Mouse (Mus musculus): ENCODE results near the gene Nefh.

Nefh gene

DNA sequence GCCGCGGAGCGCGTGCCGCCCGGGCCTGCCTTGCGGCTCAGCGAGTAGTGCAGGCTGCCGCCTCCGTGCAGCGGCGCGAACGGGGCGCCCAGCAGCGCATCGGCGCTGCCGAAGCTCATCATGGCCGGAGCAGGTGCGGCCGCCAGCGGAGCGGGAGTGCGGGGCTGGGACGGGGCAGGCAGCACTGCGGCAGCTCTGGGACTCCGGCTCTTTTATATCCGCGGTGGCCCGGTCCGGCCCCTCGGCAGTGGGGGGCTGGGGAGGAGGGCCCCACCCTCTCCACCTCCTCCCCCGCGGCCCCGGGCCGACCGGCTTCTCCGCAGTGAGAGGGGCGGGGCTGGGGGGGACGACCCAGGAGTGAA lies at the start of gene Nefh:
TSS of gene Nefh (minus strand) at position 252 of the 362 bp plus-strand sequence.
- DNase-seq (ENCODE audit: low read depth, low spot score), result no peak

DNA sequence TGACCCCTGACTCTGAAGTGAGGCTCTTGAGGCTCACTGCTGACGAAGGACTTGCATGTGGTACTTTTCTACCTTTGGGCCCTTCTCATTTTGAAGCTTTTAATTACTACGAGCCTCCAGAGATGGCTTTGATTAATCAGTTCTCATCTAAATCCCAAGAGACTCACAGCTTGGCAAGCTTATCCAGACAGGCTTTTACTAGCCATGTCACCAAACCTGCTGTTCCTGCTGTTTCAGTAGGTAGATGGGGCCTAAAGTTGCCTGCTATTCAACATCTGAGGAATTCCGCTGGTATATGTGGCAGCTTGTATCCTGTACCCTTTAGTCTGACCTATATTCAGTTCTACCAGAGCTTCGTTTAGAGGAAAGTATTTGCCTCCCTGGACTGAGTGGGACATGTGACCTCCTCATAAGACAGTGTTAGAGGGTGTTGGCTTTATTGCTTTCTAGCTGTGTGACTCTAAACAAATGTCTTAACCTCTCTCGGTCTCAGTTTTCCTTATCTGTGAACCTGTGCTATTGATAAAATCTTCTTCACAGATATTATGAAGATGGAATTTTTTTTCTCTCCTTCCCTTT lies 48.8 kb upstream of the Nefh start:
- DNase-seq (ENCODE audit: low read depth, low spot score), result no peak

DNA sequence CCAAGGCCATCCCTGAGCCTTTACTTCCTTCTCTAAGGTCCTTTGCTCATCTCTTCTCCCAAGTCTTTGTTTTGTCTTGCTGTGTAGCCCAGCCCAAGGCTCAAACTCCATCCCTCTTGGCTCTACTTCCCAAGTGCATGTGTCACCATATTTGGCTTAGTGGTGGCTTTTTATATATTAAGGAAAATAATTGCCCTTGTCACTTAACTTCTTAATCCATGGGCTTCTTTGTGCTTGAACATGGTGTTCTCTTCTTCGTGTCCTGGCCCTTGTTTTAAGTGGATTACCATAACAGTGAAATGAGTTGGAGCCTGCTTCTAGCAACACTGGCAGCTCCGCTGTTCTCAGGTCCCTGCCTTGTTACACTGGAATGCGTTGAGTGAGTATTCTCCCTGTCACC lies 47.8 kb upstream of the Nefh start:
- no peak for DNase-seq (ENCODE audit: low read depth, low spot score)

DNA sequence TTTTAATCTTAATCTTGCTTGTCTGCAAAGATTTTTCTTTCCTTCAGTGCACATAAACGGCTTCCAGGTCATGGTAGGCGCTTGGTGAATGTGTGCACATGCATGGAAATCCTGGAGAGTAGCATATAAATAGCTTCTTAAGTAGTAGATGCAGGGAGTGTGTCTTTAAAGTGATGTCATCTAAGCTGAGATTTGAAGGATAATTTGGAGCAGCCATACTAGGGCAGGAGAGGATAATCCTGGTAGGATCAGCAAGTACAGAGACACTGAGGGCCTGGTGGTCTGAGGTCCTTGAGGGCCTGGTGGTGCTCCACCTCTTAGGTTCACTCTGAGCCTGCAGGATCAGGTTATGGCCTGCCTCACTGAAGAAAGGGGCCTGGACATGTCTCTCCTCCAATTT lies 44.6 kb upstream of the Nefh start:
- no peak for DNase-seq (ENCODE audit: low read depth, low spot score)

DNA sequence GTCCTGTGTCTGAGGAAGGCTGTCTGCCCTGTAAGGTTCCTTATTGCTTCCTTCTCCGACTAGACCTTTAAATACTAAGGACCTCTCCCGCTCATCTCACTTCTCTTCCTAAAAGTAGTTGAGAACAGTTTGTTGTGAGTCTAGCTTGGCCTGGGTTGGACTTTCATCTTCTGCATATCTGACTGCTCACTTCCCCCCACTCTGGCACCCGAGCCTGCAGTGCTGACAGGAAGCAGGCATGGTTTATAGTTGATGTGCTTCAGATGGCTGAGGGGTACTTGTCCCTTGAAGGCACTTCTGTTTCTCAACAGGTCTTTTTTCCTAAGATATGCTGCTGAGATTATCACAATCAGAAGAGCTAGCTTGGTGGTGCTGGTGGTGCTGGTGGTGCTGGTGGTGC lies 41.3 kb upstream of the Nefh start:
- no peak for DNase-seq (ENCODE audit: low read depth, low spot score)

DNA sequence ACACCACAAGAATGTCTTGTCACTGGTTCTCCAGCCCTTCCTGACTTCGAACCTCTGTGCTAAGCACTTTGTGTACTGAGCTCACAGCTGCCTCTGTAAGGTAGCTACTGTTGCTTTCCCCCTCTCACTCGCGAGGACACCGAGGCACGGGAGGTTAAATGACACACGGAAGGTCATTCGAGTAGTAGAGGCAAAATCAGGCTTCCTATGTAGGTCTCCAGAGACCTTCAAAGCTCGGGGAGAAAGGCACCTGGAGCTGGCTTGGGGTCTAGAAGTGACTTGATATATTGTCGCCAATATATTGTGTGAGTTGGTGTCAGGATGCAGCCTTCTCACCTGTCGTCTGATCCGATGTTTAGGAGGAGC lies 39.6 kb upstream of the Nefh start:
- no peak for DNase-seq (ENCODE audit: low read depth, low spot score)

DNA sequence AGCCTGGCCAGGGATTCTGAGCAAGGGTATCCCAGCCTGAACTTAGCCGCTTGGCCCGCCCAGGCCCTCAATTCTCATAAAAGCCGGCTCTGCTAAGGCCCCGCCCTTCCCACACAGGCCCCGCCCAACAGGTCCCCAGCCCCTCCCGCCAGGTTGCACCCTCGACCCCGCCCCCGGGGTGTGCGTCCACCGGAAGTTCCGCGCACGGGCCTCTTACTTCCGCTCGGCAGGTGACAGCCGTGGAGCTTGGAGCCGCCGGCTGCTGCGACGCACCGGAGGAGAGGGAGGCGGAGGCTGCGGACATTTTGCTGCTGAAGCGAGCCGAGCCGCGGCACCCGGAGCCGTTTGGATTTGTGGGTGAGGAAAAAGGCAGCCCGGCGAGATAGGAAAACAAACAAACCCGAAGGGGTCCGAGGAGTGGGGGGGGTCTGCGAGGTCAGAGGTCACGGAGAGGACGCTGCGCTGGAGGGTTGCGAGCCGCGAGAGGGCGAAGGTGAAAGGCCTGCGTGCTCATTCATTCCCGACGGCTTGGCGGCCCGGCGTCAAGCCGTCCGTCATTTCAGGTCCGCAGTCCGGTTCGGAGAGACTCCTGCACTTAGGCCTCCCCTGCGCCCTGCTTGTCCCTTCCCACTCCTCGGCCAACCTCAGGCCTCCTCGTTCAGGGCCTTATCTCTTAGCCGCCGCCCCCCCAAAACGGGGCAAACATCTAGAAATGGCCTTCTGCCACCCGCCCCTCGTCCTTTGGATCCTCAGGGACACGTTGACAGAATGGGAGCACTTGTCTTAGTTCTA lies 39.0 kb upstream of the Nefh start, which contains the start of gene Ap1b1:
TSS of gene Ap1b1 (plus strand) at position 130 of the 792 bp plus-strand sequence.
- peak; percentile 87 for DNase-seq (ENCODE audit: low read depth, low spot score)

DNA sequence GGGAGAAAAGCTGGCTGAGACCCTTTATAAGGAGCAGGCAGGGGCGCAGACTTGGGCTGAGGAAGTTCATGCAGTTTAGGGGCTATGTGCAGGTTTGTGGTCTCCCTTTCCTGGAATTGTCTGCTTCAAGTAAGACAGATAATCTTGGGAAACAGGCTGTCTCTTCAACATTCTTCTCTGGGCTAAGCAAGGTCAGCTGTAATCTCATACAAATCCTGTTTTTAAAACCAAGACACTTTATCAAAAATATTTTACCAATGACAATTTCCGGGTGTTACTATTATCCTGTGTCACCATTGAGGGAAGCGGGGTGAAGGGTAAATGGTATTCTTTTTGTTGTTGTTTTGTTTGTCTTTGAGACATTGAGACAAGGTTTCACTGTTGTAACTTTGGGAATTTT lies 36.9 kb upstream of the Nefh start:
- DNase-seq (ENCODE audit: low read depth, low spot score), result no peak

DNA sequence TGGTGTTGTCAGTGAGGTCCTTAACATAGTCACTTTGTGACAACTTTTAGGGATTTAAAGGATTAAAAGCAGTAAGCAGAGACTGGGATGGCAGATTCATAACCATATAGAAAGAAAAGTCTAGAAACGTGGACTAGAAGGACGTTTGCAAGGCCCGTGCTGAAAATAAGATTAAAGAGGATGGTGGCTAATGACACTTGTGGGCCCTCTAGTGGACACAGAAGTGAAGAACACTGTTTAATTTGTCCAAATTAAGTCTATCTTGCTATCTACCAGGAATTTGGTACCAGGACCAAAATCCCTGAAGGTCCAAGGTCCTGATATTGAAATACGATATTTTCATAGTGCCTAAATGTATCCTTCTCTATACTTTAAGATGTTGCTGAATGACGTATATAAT lies 36.4 kb upstream of the Nefh start:
- DNase-seq (ENCODE audit: low read depth, low spot score), result peak; percentile 77

DNA sequence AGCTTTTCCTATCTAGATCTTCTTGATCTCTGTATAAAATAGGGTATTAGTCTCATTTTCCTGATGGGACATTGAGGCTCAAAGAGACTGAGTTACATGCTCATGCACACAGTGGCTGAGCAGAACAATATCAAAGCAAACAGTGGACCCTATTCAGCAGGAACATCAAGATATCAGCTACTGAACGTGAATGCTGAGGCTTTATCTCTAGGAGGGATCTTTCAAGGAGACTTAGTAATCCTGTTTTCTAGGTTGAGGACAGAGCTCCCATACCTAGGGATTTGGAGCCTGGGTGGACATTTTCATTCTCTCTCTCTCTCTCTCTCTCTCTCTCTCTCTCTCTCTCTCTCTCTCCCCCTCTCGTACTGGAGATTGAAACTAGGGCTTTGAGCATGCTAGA lies 35.7 kb upstream of the Nefh start:
- DNase-seq (ENCODE audit: low read depth, low spot score), result no peak

DNA sequence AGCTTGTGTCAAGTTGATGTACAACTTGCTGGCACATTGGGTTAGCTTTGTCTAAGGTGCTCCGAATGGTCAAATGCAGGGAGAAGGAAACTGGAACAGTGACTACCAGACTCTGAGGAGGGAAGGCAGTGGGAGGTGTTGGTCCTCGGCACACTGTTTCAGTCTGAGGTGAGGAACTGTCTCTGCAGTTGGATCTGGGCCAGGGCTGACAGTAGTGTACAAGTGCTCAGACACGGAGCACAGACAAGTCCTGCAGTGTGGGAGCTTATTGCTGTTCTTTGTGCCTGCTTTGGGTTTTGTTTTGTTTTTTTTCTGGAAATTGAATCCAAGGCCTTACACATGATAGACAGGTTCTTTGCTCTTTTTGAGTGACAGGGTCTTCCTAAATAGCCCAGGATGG lies 35.1 kb upstream of the Nefh start:
- no peak for DNase-seq (ENCODE audit: low read depth, low spot score)

DNA sequence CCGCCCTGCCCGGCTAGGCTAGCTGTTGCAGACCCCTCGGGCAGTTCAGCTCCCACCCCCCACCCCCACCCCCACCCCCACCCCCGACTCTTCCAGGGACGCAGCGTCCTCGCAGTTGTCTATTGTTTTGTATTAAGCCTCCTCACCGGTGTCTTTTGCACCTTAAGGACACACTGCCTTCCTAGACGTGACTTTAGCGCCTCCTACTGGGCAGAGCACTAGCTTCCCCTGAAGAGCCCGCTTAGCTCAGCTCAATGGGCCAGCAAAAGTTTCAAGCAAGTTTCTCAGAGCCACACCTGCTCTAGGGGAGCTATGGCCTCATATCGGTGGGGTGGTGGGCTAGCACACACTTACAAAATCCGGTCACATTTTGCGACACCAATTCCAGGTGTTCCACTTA lies 27.8 kb upstream of the Nefh start:
- peak; percentile 87 for DNase-seq (ENCODE audit: low read depth, low spot score)

DNA sequence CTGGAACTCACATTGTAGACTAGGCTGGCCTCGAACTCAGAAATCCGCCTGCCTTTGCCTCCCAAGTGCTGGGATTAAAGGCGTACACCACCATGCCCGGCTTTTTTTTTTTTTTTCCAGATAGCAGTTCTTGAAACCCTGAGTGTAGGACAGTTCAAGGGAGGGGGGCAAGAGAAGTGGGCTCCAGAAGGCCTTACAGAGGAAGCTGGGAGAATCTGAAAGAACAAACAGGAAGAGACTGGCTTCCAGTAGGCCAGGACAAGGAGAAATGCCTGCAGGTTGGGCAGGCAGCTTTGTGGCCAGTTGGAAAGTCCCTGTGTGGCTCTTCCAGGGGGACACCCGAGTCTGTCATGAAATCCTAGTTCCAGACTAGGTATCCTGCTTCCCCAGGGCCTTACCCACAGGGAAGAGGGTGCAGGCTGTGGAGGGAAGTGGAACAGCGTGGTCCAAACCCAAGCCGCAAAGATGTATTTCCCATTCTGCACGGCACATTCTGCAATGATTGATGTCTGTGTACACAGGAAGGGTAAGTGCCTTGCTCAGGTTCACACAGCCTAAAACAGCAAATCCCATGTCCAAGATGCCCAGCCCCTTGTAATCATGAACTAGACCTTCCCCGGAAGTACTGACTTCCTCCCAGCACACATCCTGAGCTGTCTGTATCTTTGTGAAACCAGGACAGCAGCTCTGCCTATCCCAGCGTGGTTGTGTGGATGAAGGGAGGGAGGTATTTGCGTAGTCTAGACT lies 26.7 kb upstream of the Nefh start:
- no peak for DNase-seq (ENCODE audit: low read depth, low spot score)

DNA sequence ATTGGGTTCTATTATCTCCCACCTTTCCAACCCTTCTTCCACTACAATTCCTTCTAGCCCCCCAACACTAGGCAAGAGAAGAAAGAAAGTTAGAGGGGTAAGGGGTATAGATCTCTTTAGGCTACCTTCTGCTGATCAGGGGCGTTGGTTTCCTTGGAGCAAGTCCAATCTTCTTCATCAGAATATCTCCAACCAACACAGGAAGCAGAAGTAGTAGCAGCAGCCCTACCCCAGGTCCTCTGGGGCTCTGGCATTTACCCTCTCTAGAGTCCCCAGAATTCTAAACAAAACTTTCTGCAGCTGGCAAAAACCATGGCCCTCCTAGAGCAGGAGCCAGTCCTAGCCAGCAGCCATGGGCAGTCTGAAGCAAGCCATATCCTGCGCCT lies 26.0 kb upstream of the Nefh start:
- no peak for DNase-seq (ENCODE audit: low read depth, low spot score)

DNA sequence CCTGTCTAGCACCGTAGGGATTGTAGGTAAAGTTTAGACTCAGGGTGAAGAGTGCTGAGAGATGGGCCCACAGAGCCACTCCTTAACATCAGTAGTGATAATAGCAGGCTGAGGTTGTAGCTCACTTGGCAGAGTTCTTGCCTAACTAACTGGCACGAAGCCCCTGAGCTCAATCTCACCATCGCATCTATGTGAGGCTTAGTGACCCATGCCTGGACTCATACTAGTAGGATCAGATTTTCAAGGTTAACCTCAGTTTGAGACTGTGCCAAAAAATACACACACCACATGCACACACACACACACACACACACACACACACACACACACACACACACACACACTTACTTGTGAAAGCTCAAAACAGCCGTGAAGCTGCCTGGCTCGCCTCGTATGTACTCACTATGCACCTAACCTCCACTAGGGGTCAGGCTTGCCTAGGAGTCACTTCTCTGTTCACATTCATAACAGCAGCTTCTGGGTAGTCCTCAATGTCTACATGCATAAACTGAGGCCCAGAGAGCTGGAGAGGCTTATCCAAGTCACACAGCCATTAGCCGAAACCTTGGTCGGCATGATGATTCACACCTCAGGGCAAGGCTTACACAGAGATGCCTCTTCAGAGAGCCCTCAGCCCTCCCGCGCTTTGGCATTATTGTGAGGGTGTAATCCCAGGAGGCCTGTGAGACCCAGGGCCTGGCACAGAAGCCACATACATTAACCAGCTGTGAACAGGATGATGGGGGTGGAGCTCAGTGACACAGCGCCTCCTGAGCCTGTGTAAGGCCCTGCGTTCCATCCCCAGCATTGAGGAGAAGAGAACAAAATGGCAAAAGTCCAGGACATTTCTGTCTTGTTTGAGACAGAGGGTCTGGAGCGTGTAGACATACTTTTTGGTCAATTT lies 25.4 kb upstream of the Nefh start:
- DNase-seq (ENCODE audit: low read depth, low spot score), result peak; percentile 86

DNA sequence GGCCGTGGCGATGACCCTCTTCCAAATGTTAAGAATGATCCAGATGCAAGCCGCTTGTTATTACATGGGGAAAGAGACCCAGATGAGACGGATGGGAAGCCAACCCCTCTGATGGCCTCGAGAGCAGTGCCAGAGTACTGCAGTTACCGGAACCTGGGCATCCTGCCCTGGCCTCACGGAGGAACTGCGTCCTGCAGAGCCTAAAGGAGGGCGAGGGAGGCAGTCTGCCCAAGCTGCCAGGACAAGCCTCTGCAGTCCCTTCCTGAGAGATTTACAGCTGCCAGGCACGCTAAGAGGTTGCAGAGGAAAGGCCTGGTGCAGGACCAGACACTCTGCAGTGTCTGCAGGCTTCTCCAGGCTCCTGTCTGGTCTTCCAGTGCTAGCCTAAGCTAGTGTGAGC lies 20.5 kb upstream of the Nefh start:
- no peak for DNase-seq (ENCODE audit: low read depth, low spot score)

DNA sequence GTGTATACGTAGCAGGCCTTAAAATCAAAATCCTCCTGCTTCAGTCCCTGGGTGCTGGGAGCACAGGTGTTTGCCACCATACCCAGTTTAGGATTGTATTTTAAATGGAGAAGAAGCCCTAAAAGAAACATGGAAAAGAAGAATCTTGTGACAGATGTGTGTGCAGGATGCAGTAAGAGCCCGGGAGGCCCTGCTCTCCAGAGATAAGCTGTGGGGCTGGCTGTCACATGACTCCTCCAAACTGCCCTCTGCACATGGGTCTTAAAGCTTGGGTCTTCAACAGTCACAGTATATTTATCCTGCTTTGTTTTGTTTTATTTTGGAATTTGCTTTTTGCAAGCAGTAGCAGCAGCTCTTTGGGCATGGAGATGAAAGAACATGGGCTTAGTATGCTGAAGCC lies 19.7 kb upstream of the Nefh start:
- DNase-seq (ENCODE audit: low read depth, low spot score), result no peak

DNA sequence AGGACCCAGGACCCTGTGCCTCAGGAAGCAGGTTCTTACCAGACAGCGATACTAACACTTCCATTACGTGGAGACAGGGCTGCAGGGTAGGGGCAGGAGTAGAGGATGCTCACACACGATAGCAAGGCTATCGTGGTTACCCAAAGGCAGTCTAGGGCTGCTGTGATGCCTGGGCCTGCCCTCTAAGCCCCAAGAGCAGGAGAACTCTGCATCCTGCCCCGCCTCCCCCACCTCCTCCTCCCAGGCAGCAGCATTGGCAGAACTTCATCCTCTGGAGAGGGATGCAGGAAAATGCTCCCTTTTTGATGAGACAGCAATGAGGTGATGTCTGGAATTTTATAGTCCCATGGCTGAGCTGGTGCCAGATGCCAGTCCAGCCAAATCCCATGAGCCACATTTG lies 19.0 kb upstream of the Nefh start:
- no peak for DNase-seq (ENCODE audit: low read depth, low spot score)

DNA sequence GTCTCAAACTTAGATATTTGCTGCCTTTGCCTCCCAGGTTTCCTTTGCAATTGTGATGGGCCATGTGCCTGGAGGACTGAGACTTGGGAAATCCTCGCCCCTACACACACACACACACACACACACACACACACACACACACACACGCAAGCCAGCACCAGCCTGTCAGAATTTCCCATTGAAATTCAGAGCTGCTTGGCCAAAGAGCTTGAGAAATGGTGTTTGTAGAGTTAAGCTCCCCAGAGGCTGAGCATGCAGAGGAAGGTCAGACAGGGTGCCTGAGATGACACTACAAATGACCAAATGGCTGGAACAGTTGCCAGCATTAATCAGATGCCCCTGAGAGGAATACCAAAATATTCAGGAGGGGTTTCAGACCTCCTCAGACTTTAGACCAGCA lies 18.5 kb upstream of the Nefh start:
- no peak for DNase-seq (ENCODE audit: low read depth, low spot score)

DNA sequence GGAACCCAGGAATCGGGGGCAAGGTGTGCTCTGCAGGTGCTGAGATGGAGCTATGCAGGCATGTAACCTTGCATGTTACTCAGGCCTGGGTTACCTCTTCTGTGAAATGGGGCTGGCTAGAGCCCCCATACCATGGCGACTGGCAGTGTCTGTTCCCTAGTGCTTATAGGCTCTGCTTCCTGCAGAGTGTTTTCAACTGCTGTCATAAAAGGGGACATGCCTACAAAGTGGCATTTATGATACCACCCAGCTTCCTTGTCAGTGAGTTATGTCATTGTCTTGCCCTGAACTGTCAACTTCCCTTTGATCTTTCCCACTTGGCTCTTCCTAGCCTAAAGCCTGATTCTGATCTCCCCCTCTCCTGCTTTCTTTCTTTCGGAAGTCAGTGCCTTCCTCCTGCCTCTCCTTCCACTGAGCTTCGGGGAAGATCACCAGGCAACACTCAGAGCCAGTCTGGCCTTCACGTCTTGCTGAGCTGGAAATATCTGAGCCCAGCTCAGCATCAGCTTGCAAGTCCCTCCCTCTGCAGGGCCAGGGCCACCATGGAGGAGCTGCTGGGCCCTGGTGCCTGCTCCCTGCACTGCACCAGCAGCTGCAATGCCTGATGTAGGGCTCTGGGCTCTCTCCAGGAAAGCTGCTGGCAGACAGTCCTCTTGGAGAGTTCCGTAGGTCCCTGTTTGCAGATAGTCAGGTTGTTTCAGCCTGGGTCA lies 15.4 kb upstream of the Nefh start:
- no peak for DNase-seq (ENCODE audit: low read depth, low spot score)

DNA sequence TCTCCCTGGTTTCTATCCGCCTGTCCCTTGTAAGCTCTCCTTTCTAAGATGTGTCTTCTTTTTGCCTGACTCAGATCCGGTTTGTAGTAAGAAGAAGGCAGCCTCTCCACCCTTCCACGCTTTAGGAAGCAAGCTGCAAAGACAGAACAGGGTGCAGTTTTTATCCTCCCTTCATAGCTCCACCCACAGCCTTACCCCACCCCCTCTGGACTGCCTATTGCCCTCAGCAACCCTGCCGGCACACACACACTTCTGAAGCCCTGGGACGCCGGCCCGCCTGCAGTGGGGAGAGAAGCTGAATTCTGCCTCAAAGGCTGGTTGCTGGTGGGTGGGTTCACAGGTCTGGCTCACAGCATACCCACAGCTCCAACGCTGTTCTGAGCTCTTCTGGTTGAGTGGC lies 6.1 kb upstream of the Nefh start:
- no peak for DNase-seq (ENCODE audit: low read depth, low spot score)

All from 3T3-L1 (cell line).